Mouse (Mus musculus) c-Kit-positive CD71-positive TER-119-negative erythroid progenitor cells, embryonic 14.5 days (primary cell): Measurements from ENCODE around the gene Pgc.

Source experiments
- DNase-seq: peaks from one replicate; pipeline ENCODE4 v3.0.0-alpha.2; 2013; ENCODE audit warnings: low read depth

The Pgc gene

DNA sequence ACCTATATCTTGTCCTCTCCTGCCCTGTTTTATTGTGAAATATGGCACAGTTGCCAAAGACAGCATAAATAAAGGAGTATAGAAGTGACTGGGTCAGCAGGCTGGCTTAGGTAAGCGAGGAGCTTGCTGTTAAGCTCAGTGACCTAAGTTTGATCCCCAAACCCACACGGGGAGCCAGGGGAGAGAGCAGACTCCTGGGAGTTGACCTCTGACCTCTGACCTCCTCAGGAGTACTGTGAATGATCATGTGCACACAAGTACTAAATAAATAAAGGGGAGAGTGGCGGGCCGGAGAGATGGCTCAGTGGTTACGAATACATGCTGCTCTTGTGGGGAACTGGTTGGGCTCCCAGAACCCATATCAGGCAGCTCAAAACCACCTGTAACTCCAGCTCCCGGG lies 23.5 kb downstream of the Pgc start:
- no peak for DNase-seq

DNA sequence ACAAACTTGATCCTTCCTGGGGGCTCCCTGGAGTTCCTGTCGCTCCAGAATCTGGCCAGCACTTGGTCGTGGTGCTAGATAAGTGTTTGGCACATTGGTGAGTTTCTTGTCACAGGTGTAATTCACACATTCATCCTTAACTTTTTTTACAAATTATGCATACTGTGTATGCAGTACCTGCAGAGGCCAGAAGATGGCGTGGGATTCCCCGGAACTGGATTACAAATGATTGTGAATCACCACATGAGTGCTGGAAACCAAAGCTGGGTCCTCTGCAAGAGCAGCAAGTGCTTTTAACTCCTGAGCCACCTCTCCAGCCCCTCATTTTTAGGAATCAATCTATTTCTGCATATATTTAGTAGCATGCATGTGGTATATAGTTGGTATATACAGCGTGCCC lies 25.2 kb downstream of the Pgc start:
- no peak for DNase-seq

DNA sequence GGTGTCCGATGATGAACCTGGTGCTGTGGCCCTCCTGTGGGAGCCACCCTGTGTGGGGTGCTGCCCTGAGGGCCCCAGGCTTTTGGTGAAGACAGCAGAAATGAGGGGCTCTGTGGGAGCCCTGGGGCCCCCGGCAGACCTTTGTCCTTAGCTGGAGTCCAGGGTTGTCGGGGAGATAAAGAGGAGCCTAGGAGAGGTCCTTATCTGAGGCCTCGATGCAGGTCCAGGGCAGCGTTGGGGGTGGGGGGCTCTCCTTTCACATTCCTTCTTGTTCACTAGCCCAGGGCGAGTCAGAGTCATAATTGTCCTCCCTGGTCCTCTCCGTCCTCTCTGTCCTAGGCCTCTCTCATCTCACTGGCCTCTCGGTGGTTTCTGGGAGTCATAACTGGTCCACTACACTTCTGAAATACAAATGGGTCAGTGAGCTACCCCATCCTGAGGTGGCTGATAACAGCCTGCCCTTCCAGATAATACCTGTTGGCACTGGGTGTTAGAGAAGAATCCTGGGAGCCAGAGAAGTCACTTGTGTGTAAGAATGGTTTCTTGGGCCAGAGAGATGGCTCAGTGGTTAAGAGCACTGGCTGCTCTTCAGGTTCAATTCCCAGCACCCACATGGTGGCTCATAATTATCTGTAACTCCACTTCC lies 26.6 kb downstream of the Pgc start:
- no peak for DNase-seq

DNA sequence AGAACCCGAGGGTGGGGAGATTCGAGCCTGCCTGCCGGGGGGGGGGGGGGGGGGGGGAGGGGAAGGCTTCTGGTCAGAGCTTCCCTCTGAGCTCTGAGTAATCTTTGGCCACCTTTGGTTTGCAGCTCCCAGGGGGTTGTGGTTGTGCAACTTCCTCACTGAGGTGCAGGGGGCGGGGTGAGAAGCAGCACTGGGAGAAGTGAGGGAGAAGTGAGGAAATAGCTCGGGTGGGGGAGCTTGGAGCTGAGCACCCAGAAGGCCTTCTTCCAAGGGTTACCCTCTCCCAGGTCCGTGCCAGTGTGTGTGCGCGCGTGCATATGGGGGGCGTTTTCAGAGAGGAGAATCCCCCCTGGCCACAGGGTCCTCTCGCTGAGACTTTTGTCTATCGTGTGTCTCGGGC lies 27.6 kb downstream of the Pgc start:
- no peak for DNase-seq

GRCm38 (mm10) chr17:47756366-47756765 lies 29.7 kb downstream of the Pgc start:
- DNase-seq, result no peak

DNA sequence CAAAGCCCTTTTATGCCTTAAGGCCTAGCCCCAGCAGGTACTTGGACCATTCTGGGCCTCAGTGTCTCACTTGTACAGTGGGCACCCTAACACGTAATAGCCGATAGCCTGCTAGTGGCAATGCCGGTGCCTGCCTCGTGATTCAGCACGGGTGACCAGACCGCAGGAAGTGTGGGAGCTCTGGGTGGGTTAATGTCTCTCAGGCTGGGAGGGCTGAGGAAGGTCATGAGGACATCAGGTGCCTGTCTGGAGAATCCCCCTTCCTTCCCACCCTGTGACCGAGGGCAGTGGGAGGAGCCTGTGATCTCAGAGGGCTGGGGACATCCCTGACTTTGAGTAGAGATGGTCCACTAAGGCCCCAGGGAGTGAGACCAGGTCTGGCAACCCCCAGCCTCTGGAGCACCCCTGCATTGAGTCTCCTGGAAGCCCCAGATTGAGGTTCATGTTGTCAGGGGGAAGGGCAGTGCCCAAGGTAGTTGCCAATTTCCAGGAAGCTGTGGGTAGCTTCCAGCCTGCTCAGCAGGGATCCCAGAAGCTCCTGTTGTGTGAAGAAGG lies 30.5 kb downstream of the Pgc start:
- DNase-seq, result no peak

GRCm38 (mm10) chr17:47759702-47760410 lies 33.2 kb downstream of the Pgc start:
- no peak for DNase-seq

DNA sequence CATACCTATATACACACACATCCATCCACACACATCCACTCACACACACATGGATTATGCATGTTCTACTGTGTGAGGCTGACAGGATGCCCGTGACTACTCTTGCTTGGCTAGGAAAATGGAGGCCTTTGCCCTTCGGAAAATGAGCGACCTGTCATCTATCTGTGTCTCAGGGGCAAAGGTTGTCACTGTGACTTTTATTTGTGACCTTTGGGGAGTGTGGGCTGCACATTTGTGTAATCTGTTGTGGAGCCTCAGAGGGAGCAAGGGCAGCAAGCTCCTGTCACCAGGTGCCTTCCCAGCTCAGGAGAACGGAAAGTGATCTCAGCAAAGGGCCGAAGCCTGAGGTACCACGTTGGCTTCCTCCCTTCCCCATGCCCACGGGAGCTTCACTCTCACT lies 35.4 kb downstream of the Pgc start:
- no peak for DNase-seq

DNA sequence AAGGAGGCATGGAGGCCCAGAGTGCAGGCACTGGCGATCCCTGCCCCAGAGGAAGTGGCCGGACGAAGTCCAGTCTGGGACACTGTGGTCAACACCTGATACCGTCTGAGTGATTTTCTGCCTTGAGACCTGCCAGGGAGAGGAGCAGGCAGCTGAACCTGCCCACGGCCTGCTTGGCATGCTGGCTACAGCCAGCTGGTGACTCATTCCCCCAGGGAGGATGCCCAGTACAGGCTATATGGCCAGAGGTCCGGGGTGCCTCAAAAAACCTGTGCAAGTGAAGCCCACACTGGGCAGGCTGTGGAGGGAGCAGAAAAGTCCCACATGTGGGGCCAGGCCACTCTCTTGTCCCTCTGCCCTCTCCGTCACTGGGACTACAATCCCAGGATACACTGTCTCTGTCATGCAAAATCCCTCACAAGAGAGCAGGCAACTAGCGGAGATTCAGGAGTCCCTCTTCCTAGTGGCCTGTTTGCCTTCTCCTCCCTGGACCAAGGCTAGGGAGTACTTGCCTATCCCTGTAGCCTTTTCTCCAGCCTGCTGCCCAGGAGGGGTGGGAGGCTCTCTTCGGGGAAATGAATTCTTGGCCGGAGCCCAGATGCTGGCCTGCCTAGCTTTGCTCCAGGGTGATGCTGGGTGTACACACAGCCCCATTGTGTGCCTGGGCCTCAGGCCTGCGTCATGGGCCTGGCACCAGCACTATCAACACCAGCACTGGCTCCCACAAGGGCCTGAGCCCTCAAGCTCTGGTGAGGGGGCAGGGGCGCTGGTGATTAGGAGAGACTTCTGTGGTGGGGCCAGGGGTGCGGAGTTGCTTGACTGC lies 36.1 kb downstream of the Pgc start:
- DNase-seq, result no peak

- DNase-seq, result no peak
Observed at GRCm38 (mm10) chr17:47765986-47766385, 39.3 kb downstream of the Pgc start.

DNA sequence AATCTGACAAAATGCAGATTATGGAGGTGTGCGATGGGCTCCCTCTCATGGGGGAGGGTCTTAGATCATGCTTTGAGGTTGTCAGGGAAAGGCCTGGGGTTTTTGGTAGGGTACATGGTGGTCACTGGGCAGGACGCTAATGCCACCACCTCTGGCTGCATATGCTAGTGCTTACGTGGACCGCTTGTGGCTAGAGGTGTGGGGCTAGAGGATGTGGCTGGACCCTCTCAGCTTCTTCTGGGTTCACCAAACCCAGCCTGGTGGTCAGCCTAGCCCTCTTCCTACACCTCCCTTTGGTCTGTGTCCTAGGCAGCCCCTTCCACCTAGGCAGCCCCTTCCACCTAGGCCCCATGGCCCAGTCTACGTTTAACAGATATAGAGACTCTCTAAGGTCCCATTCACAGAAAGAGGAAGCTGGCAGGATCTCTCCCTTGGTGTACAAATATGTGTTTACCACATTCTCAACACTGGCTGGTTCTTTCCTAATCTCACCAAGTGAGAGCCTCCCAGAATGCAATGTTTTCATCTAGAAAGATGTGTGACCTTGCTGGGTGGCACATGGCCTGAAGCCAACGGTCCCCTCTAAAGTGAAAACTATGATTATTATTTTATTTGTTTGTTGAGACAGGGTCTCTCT lies 39.9 kb downstream of the Pgc start:
- no peak for DNase-seq

DNA sequence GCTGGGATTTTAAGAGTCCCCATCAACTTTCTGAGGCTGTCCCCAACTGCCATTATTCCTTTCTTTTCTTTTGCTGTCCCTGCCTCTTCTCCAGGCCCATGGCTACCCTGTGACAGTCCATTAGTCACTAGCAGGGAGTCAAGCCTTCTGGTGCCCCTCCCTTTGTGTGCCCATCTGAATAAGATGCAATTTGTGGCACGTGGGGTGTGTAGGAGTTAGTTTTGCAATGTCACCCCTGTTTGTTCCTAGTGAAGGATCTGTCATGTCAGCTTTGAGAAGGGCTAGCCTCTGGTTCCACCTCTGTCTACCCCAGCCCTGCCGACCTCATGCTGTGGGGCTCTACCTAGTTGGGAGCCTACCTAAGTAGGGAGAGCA lies 40.4 kb downstream of the Pgc start:
- no peak for DNase-seq

DNA sequence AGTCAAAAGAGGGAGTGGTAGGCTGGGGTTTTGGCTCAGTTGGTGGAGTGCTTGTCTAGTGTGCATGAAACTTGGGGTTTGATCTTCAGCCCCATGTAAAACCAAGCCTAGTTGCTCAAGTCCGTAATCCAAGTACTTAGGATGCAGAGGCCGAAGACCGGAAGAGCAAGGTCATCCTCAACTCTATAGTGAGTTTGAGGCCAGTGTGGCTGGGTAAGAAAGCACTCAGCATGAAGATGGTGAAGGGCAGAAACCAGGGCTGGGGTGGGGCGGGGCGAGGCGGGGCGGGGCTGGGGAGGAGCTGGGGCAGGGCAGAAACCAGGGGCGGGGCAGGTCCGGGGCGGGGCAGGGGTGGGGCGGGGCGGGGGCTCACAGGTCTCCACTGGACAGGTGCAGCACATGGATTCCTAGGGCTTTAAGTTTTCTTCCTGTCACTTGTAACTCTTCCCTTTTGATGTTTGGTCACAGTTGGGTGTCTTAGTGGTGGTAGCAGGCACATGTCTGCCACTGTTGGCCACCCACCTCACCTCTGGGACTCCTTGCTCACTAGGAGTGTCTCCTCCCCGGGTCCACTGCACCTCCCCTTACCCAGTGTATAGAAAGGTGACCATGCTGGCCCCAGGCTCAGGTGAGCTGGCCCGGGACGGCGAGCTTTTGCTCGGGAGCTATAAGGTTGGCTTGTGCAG lies 41.0 kb downstream of the Pgc start:
- DNase-seq, result no peak

- no peak for DNase-seq
Observed at GRCm38 (mm10) chr17:47768707-47769276, 42.1 kb downstream of the Pgc start.

GRCm38 (mm10) chr17:47769389-47770299 lies 43.0 kb downstream of the Pgc start:
- DNase-seq, result no peak

- no peak for DNase-seq
Observed at GRCm38 (mm10) chr17:47773604-47774003, 47.0 kb downstream of the Pgc start.

DNA sequence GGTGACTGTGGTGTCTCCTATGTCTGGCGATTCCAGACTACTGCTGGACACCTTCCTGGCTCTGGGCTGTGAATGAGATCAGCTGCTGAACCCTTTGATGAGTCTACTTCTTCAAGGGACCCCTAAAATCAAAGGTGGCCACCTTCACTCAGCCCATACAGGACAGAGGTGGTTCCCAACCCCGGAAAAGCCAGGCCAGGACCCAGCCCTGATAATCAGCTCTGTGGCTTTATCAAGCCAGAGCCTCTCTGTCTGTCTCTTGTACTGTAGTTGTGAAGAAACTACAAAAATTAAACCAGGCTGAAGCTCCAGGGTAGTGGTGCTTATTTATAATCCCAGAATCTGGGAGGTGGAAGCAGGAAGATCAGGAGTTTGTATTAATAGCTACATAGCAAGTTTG lies 50.5 kb downstream of the Pgc start:
- DNase-seq, result no peak

DNA sequence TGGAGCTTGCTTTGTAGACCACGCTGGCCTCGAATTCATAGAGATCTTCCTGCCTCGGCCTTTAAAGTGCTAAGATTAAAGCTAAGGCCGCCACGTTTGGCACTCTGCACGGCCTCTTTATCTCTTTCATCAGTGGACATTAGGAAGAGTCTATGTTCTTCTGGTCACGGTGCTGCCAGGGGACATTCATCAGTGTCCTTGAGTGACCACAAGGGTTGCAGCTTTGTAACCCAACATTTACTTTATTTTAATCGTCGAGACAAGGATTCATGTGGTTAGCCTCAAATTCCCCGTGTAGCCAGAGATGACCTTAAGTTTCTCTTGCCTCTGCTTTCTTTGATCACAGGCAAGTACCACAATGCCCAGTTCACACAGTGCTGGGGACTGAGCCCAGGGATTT lies 53.8 kb downstream of the Pgc start:
- DNase-seq, result no peak

- DNase-seq, result no peak
Observed at GRCm38 (mm10) chr17:47782486-47782885, 55.8 kb downstream of the Pgc start.

DNA sequence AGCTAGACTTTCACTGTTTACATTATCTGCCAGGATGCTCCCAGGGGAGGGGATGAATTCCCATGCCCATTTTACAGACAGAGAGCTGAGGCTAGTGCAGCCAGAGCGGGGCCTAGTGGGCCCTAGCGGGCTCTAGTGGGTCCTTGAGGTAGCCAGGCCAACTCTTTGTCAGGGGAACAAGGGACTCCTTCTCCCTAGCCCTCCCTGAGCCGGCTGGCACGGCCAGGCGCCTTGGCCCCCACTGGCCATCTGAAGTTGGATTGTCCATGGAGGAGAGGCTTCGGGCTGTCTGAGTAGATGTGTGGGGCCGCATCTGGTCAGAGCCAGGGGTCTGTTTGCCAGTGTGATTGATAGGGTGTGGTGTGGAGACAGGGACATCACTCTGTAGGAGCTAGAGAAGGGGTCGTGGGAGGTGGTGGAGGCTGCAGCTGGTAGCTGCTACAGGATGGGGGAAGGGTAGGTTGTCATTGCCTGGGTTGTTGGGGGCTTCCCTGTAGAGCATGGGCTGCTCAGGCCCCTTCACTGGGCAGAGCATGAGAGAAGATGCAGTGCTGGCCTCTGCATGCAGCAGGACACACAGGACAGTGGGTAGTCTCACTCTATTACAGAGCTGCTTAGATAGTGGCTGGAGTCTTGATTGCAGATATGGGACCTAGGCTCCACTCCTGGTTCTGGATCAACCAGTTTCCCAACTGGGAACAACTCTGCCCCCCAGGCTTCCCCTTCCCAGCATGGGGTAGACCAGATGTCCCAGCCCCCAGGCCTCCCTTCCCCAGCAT lies 57.0 kb downstream of the Pgc start:
- no peak for DNase-seq
